Mouse (Mus musculus) hindbrain, embryonic 12.5 days (tissue): Measurements from ENCODE around the gene Cntnap5a. TPM values are rescaled to one million over a fixed set of nuclear protein-coding genes. Genes with fewer than 3 reads are reported as not detected.

Source experiments
- ATAC-seq: fragments of 200-750 bp; cut with Nextera tagmentation; 2 replicates; pipeline ENCODE4 v1.8.0; 2017; ENCODE audit warnings: moderate TSS enrichment; ENCODE audit not compliant: low FRiP score
- H3K27ac ChIP-seq: fragments of 300-500 bp; sonication (generic); 2 replicates; pipeline ENCODE4 v1.5.1; 2016; ENCODE audit warnings: mild to moderate bottlenecking
- H3K27me3 ChIP-seq: fragments of 300-500 bp; sonication (generic); 2 replicates; pipeline ENCODE4 v1.6.1; 2016; ENCODE audit warnings: mild to moderate bottlenecking
- H3K36me3 ChIP-seq: fragments of 300-500 bp; sonication (generic); 2 replicates; pipeline ENCODE4 v1.6.1; 2016; ENCODE audit warnings: mild to moderate bottlenecking
- H3K4me1 ChIP-seq: fragments of 300-500 bp; sonication (generic); 2 replicates; pipeline ENCODE4 v1.6.1; 2016
- H3K4me2 ChIP-seq: fragments of 300-500 bp; sonication (generic); replicated peaks from 2 replicates; pipeline ENCODE4 v1.6.1; 2016; ENCODE audit warnings: mild to moderate bottlenecking
- H3K4me3 ChIP-seq: fragments of 300-500 bp; sonication (generic); 2 replicates; pipeline ENCODE4 v1.5.1; 2016; ENCODE audit warnings: mild to moderate bottlenecking
- H3K9ac ChIP-seq: fragments of 300-500 bp; sonication (generic); 2 replicates; pipeline ENCODE4 v1.6.1; 2016; ENCODE audit warnings: mild to moderate bottlenecking, moderate library complexity
- H3K9me3 ChIP-seq: fragments of 300-500 bp; sonication (generic); replicated peaks from 2 replicates; pipeline ENCODE4 v1.6.1; 2016; ENCODE audit warnings: mild to moderate bottlenecking
- WGBS: fragments of 180-500 bp; shearing (Covaris S2); methylation state at CpG from one replicate; pipeline ENCODE4 v1.1.7; 2016; 5-methylcytosine and 5-hydroxymethylcytosine counted together
- microRNA-seq: library from miRNA; unstranded; fragments of <30 nt; microRNA quantifications from one replicate; pipeline ENCODE4, GENCODE M21; 2017
- polyA plus RNA-seq: library from polyadenylated mRNA; unstranded; fragments of >200 nt; fragmentation: Nextera tagmentation; extraction: Ambion mirVana; gene quantifications from 2 replicates; pipeline ENCODE4 v1.2.1, GENCODE M21; 2016

Gene Cntnap5a
- polyA plus RNA-seq, 1 experiment from 2014 or later = 0.61 TPM

DNA sequence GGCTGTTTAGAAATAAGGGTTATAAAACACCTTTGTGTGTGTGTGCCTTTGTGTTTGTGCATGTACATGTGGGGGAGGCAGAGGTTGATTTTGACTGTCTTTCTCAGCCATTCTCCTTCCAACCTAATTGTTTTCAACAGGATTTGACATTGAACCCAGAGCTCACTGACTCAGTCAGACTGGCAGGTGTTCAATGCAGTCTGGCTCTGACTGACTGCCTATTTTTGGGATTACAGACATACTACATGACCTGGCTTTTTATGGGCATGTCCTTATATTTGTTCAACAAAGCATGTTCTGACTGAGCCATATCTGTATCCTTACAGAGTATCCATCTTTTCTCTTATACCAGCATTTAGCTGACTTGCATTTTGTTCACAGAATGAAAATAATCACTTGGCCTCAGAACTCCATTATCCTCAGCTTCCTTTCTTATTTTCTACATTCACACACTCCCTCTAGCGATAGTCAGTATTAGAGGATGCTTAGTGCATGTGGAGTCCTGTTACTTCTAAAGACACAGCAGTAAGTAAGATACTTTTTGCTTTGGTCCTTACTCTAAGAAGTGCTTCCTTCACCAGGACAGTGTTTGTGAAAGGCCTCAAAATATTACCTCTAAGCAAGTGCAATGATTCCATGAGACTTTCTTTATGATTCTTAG lies 717.6 kb downstream of the Cntnap5a start:
- WGBS = 79% methylated on average over 1 of the region's 1 CpGs
- Histone ChIP-seq H3K4me2 (no peak overlapping the region), H3K4me1 (no peaks in the 10 kb centered on the region), H3K27me3 (no peaks in the 10 kb centered on the region), H3K36me3 (no peaks in the 10 kb centered on the region), H3K4me3 (no peak overlapping the region), H3K9ac (no peak overlapping the region), H3K9me3 (no peaks in the 10 kb centered on the region), H3K27ac (no peak overlapping the region)
- ATAC-seq = no peak

DNA sequence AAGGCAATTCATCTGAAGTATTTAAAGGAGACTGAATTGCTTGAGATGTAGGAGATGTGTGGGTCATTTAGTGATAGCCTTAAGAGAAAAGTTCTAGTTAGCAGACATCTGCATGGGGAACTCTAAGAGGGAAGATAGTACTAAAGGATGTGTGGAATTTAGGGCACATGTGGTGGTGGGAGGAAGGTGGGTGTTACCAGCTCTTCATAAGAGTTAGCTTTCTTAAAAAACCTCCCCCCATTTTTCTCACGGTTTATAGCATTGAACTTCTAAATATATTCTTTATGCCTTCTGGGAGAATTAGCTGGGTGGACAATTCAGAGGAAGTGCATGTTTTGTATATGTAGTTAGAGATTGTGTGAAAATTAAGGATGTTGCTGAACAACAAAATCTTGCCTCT lies 725.3 kb downstream of the Cntnap5a start:
- ATAC-seq = no peak
- Histone ChIP-seq H3K27ac (no peak overlapping the region), H3K4me3 (no peak overlapping the region), H3K27me3 (no peaks in the 10 kb centered on the region), H3K4me2 (no peak overlapping the region), H3K9ac (no peak overlapping the region), H3K9me3 (no peaks in the 10 kb centered on the region), H3K4me1 (no peaks in the 10 kb centered on the region), H3K36me3 (no peaks in the 10 kb centered on the region)
- WGBS = 91% methylated on average over 1 of the region's 1 CpGs

DNA sequence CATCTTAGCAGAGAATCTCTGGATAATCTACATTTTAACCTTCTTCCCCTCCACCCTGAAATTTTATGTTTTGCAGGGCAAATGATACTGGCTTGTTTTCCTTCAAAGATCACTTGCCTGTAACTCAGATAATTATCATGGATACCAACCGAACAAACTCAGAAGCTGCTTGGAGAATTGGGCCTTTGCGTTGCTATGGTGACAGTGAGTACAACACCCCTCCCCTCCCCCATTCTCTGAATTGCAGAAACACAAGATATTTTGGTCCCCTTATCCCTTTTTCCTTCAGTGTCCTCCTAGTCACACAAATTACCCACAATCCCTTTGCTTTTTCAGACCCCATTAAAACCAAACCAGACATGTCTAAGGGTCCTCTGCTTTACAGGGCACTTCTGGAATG lies 743.8 kb downstream of the Cntnap5a start:
- Histone ChIP-seq H3K36me3 (no peaks in the 10 kb centered on the region), H3K4me3 (no peak overlapping the region), H3K27ac (no peak overlapping the region), H3K9ac (no peak overlapping the region), H3K4me2 (no peak overlapping the region), H3K4me1 (no peaks in the 10 kb centered on the region), H3K9me3 (no peaks in the 10 kb centered on the region), H3K27me3 (no peaks in the 10 kb centered on the region)
- no peak for ATAC-seq
- WGBS = 63% methylated on average over 2 of the region's 2 CpGs

GRCm38 (mm10) chr1:116455115-116455717 lies 770.7 kb downstream of the Cntnap5a start:
- H3K4me2 ChIP-seq = no peak overlapping the region

DNA sequence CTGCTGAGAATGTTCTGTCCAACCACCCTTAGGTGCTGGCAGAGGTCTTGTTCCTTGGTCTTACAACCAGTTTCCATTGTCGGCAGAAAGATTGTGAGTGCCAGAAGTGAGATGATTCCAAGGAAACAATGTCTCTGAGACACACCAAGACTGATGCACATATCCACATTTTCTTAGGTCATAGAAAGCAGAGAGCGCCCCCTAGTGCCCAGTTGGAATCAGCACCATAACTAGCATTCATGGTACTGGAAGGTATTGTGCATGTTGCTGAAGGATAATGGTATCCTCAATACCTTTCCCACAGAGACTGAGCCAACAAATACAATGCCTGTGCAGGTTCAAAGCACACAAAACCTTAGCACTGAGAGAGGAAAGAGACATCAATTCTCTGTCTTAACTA lies 793.1 kb downstream of the Cntnap5a start:
- peak; percentile 76; the same call in 1 of the 2 replicates for ATAC-seq
- no peak overlapping the region for H3K27ac ChIP-seq
- H3K4me2 ChIP-seq = no peak overlapping the region
- WGBS = 19% methylated on average over 2 of the region's 2 CpGs
- H3K36me3 ChIP-seq = no peaks in the 10 kb centered on the region
- H3K27me3 ChIP-seq = no peaks in the 10 kb centered on the region
- no peaks in the 10 kb centered on the region for H3K9me3 ChIP-seq
- H3K4me1 ChIP-seq = no peaks in the 10 kb centered on the region
- no peak overlapping the region for H3K9ac ChIP-seq
- no peak overlapping the region for H3K4me3 ChIP-seq

More at GRCm38 (mm10) chr1:116455115-116455717, 770.7 kb downstream of the Cntnap5a start:
- WGBS = 71% methylated on average over 4 of the region's 4 CpGs
- Histone ChIP-seq H3K4me3 (no peak overlapping the region), H3K4me1 (no peaks in the 10 kb centered on the region), H3K9ac (no peak overlapping the region), H3K27me3 (no peaks in the 10 kb centered on the region), H3K36me3 (no peaks in the 10 kb centered on the region), H3K27ac (no peak overlapping the region), H3K9me3 (no peaks in the 10 kb centered on the region; the same call in 1 of the 2 replicates)
- ATAC-seq = no peak

GRCm38 (mm10) chr1:116488780-116489569 lies 804.4 kb downstream of the Cntnap5a start:
- no peaks in the 10 kb centered on the region for H3K4me1 ChIP-seq
- no peaks in the 10 kb centered on the region for H3K9me3 ChIP-seq
- 52% methylated on average over 1 of the region's 1 CpGs for WGBS
- no peak overlapping the region for H3K4me3 ChIP-seq
- H3K27me3 ChIP-seq = no peaks in the 10 kb centered on the region
- no peak overlapping the region for H3K4me2 ChIP-seq
- no peak for ATAC-seq
- no peak overlapping the region for H3K9ac ChIP-seq
- H3K27ac ChIP-seq = no peak overlapping the region
- no peaks in the 10 kb centered on the region for H3K36me3 ChIP-seq

- Histone ChIP-seq H3K9me3 (no peaks in the 10 kb centered on the region), H3K36me3 (no peaks in the 10 kb centered on the region), H3K4me3 (no peak overlapping the region), H3K9ac (no peak overlapping the region), H3K27me3 (no peaks in the 10 kb centered on the region), H3K27ac (no peak overlapping the region), H3K4me1 (no peaks in the 10 kb centered on the region), H3K4me2 (no peak overlapping the region)
- 81% methylated on average over 4 of the region's 4 CpGs for WGBS
- no peak for ATAC-seq
Observed at GRCm38 (mm10) chr1:116577969-116578666, 893.6 kb downstream of the Cntnap5a start.

DNA sequence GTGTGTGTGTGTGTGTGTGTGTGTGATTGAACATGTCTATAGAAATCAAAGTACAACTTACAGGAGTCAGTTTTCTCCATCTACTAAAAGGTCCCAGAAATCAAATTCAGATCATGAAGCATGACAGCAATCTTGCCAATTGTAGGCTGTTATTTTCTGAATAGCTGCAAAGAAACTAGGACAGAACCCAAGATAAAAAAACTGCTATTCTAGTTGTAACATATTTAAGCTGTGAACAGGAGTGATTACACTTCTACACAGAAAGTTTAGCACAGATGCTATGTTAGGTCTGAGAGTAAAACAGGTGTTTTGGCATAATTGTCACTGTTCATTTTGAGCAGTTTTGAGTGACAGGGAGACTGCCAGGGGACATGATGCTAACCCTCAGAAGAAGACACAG lies 931.7 kb downstream of the Cntnap5a start:
- Histone ChIP-seq H3K9me3 (no peaks in the 10 kb centered on the region), H3K27me3 (no peaks in the 10 kb centered on the region), H3K4me2 (no peak overlapping the region), H3K9ac (no peak overlapping the region), H3K4me1 (no peaks in the 10 kb centered on the region), H3K4me3 (no peak overlapping the region), H3K36me3 (no peaks in the 10 kb centered on the region), H3K27ac (no peak overlapping the region)
- no peak for ATAC-seq

Small RNA genes lying within 50 kb of the gene (microRNA-seq; reads per million reads assigned to microRNA genes)
- gene Gm23393 = not detected
